Mouse (Mus musculus) heart, embryonic 11.5 days (tissue): ENCODE results near the gene Cacna2d4. TPM values are rescaled to one million over a fixed set of nuclear protein-coding genes. Genes with fewer than 3 reads are reported as not detected.
"Not testable (repeated sequence)": the region's sequence is repeated elsewhere in the genome, so short reads cannot be mapped to it uniquely, and the experiment has no call there.

ENCODE experiments used
- ATAC-seq: fragments of 200-750 bp; cut with Nextera tagmentation; replicated peaks from 2 replicates; pipeline ENCODE4 v1.8.0; 2017; ENCODE audit warnings: moderate library complexity; ENCODE audit not compliant: insufficient number of reproducible peaks, low FRiP score, low TSS enrichment
- H3K27ac ChIP-seq: fragments of 300-500 bp; sonication (generic); 2 replicates; pipeline ENCODE4 v1.5.1; 2014; ENCODE audit warnings: mild to moderate bottlenecking, low read depth, low read length
- H3K27me3 ChIP-seq: fragments of 300-500 bp; sonication (generic); 2 replicates; pipeline ENCODE4 v1.6.1; 2014; ENCODE audit warnings: mild to moderate bottlenecking, low read length, mixed read lengths; ENCODE audit not compliant: control insufficient read depth, insufficient read depth
- H3K36me3 ChIP-seq: fragments of 300-500 bp; sonication (generic); 2 replicates; pipeline ENCODE4 v1.6.1; 2014; ENCODE audit warnings: mild to moderate bottlenecking, low read length, moderate library complexity, mixed read lengths; ENCODE audit not compliant: control insufficient read depth, insufficient read depth
- H3K4me1 ChIP-seq: fragments of 300-500 bp; sonication (generic); 2 replicates; pipeline ENCODE4 v1.6.1; 2014; ENCODE audit warnings: low read length; ENCODE audit not compliant: control insufficient read depth, insufficient read depth
- H3K4me2 ChIP-seq: fragments of 300-500 bp; sonication (generic); 2 replicates; pipeline ENCODE4 v1.6.1; 2014; ENCODE audit warnings: mild to moderate bottlenecking, moderate library complexity
- H3K4me3 ChIP-seq: fragments of 300-500 bp; sonication (generic); 2 replicates; pipeline ENCODE4 v1.5.1; 2014; ENCODE audit warnings: low read depth, low read length
- H3K9ac ChIP-seq: fragments of 300-500 bp; sonication (generic); 2 replicates; pipeline ENCODE4 v1.6.1; 2014; ENCODE audit warnings: mild to moderate bottlenecking, low read depth, low read length, moderate library complexity
- H3K9me3 ChIP-seq: fragments of 300-500 bp; sonication (generic); replicated peaks from 2 replicates; pipeline ENCODE4 v1.6.1; 2016; ENCODE audit warnings: low read length; ENCODE audit not compliant: control insufficient read depth
- WGBS: fragments of 180-500 bp; shearing (Covaris S2); extraction: QIAGEN DNeasy Blood & Tissue Kit; methylation state at CpG from one replicate; pipeline ENCODE4 v1.1.7; 2014; ENCODE audit not compliant: insufficient replicate concordance; 5-methylcytosine and 5-hydroxymethylcytosine counted together
- polyA plus RNA-seq: library from polyadenylated mRNA; unstranded; fragments of >200 nt; fragmentation: Nextera tagmentation; extraction: Ambion mirVana; gene quantifications from 2 replicates; pipeline ENCODE4 v1.2.1, GENCODE M21; 2014

The Cacna2d4 gene
- polyA plus RNA-seq, 1 experiment from 2014 or later: not detected

DNA sequence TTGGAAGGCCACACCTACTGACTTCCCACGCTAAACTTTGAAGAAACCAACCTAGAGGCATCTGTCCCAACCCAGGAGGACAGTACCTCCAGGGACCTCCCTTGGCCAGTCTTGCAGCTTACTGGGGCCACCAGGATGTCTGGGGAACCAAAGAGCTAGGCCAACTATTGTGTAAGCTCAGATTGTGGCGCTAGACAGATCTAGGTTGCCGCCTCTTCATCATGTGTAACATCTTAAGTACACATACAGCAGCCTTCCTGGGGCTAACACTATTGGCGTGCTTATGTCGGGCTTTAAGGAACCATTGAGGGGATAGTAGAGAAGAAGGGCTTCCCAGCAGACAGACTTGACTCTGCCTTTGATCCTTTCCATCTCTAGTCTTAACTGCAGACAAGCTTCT, 111.5 kb downstream of the Cacna2d4 start:
- Histone ChIP-seq H3K27ac (no peak overlapping the region), H3K9ac (no peak overlapping the region), H3K27me3 (no peaks in the 10 kb centered on the region), H3K36me3 (no peaks in the 10 kb centered on the region), H3K9me3 (no peaks in the 10 kb centered on the region), H3K4me3 (no peak overlapping the region), H3K4me1 (0 out of 2 replicates have a peak, but pooled peaks cover 8% of the 10 kb centered on the region), H3K4me2 (no peak overlapping the region)
- 68% methylated on average over 5 of the region's 5 CpGs for WGBS
- no peak for ATAC-seq

DNA sequence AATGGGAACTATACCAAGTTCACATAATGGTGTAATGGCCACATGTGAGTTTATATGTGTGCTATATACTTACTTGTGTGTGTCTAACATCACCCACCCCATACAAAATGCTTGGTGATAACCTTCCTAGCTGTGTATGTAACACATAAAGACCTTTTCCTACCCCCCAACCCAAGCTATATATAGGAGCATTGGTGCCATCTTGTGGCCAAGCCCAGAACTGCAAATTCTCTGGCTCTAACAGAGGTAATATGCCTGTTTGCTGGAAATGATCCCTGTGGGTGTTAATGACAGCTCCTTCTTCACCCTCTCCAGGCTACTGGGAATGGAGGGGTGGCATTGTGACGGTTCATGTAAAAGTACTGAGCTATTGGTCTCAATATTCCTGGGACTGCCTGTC, 111.9 kb downstream of the Cacna2d4 start:
- Histone ChIP-seq H3K4me1 (0 out of 2 replicates have a peak, but pooled peaks cover 8% of the 10 kb centered on the region), H3K4me3 (no peak overlapping the region), H3K4me2 (no peak overlapping the region), H3K9me3 (no peaks in the 10 kb centered on the region), H3K36me3 (no peaks in the 10 kb centered on the region), H3K9ac (no peak overlapping the region), H3K27me3 (no peaks in the 10 kb centered on the region), H3K27ac (no peak overlapping the region)
- WGBS: 0% methylated on average over 1 of the region's 1 CpGs
- ATAC-seq: no peak

DNA sequence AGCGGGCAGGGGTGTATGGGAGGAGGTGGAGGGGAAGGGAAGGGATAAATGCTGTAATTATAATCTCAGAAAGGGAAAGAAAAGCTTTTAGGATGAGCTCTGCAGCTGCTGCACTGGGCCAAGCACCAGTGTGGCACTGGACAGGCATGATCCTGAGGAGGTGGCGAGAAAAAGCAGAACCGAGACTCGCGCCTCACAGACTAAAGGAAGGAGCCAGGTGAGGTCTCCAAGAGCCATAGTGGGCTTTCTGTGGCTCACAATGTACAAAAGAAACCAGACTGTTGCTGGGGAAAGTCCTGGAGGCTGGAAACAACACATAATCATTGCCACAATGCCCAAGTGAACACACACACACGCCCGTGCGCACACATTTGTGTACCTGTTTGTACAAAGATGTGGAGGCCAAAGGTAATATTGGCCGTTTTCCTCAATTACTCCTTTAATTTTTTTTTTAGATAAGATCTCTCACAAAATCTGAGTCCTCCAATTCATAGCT, 114.4 kb downstream of the Cacna2d4 start:
- H3K4me1 ChIP-seq: 0 out of 2 replicates have a peak, but pooled peaks cover 8% of the 10 kb centered on the region
- H3K4me3 ChIP-seq: no peak overlapping the region
- no peak for ATAC-seq
- no peaks in the 10 kb centered on the region for H3K9me3 ChIP-seq
- WGBS: 87% methylated on average over 9 of the region's 9 CpGs
- peaks cover 13% of the 10 kb centered on the region for H3K36me3 ChIP-seq
- no peaks in the 10 kb centered on the region for H3K27me3 ChIP-seq
- no peak overlapping the region for H3K4me2 ChIP-seq
- no peak overlapping the region for H3K9ac ChIP-seq
- H3K27ac ChIP-seq: no peak overlapping the region

DNA sequence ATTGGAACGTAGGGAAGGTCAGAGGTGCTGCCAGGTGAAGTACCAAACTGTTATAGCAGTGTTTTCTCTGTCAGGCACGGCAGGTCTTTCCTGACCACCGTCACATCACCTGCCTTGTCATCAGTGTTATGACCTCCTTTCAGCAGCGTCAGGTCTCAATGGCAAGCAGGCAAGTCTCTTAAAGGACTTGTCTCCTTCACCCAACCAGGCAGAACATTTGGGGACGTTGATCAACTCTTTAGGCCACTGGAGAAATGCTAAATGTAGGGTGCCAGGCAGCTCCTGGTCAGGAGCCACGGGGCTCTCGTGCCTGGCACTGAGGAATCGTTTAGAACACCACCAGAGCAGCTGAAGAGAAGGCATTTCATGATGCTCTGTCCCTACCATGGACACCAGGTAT, 115.3 kb downstream of the Cacna2d4 start:
- H3K4me3 ChIP-seq: no peak overlapping the region
- no peak for ATAC-seq
- H3K4me2 ChIP-seq: no peak overlapping the region
- no peak overlapping the region for H3K9ac ChIP-seq
- H3K4me1 ChIP-seq: 0 out of 2 replicates have a peak, but pooled peaks cover 8% of the 10 kb centered on the region
- no peaks in the 10 kb centered on the region for H3K27me3 ChIP-seq
- 73% methylated on average over 8 of the region's 8 CpGs for WGBS
- H3K27ac ChIP-seq: no peak overlapping the region
- H3K36me3 ChIP-seq: peaks cover 13% of the 10 kb centered on the region
- no peaks in the 10 kb centered on the region for H3K9me3 ChIP-seq

DNA sequence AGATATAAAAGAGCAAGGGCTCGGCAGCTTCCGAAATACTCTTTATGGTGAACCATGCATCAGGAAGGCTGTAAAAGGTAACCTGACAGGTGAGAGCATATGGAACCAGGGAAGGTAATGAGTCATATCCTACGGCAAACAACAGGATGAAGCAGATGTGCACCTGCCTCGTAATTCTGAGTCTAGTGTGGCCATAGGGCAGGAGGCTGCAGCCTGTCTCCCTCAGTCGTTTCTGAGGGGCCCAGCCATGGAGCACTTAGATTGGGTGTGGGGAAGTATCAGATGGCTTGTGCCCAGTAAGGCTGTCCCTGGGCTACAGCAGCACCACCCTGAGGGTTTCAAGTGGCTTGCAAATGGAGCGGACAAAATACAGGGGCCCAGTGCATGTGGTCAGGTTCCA, 116.2 kb downstream of the Cacna2d4 start:
- Histone ChIP-seq H3K4me2 (no peak overlapping the region), H3K4me1 (0 out of 2 replicates have a peak, but pooled peaks cover 8% of the 10 kb centered on the region), H3K9me3 (no peaks in the 10 kb centered on the region), H3K36me3 (peaks cover 16% of the 10 kb centered on the region), H3K9ac (no peak overlapping the region), H3K27ac (no peak overlapping the region), H3K4me3 (no peak overlapping the region), H3K27me3 (no peaks in the 10 kb centered on the region)
- no peak for ATAC-seq
- WGBS: 77% methylated on average over 6 of the region's 6 CpGs

DNA sequence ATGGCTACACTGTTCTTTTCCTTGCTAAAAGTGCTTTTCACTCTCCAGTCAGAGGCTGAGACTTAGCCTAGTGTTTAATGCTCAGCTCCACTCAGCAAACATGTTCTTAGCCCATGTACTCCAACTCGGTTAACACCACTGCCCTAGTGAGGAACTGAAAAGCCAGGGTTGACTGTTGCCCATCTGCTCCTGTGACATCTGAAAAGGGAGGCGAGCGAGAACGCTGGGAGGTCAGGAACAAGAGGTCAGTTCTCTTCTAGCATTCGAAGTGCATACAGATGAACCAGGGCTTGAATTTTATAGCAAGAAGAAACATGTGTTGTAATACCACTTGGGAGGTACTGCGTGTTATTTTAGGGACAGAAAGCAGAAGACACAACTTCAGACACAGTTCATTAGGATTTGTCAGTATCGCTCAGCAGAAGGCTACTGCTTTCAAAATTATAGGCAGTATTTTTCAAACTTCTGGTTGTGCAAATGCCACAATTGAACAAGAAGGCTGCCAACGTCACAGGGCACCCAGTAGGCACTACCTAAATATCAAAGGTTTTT, 121.8 kb downstream of the Cacna2d4 start:
- no peaks in the 10 kb centered on the region for H3K9me3 ChIP-seq
- H3K4me2 ChIP-seq: no peak overlapping the region
- no peak overlapping the region for H3K4me3 ChIP-seq
- 92% methylated on average over 8 of the region's 8 CpGs for WGBS
- H3K27ac ChIP-seq: no peak overlapping the region
- no peaks in the 10 kb centered on the region for H3K27me3 ChIP-seq
- no peak overlapping the region for H3K9ac ChIP-seq
- no peaks in the 10 kb centered on the region for H3K4me1 ChIP-seq
- H3K36me3 ChIP-seq: peaks cover 19% of the 10 kb centered on the region
- ATAC-seq: no peak

DNA sequence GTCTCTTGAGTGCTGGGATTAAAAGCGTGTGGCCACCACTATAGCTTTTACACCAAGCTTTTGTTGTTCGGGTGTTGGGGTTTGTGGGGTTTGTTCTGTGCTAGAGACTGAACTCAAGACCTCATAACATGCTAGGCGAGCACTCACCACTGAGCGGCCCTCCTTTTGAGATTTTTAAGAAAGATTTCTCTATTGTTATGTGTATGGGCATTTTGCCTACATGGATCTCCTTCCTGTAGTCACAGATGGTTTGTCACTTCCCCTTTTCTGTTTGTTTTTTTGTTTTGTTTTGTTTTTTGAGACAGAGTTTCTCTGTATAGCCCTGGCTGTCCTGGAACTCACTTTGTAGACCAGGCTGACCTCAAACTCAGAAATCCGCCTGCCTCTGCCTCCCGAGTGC, 123.9 kb downstream of the Cacna2d4 start:
- ATAC-seq, H3K27ac ChIP-seq, H3K9me3 ChIP-seq, H3K4me3 ChIP-seq, H3K4me2 ChIP-seq, H3K9ac ChIP-seq, H3K4me1 ChIP-seq, H3K27me3 ChIP-seq: not testable (repeated sequence)
- 86% methylated on average over 6 of the region's 6 CpGs for WGBS
- H3K36me3 ChIP-seq: peaks cover 10% of the 10 kb centered on the region

DNA sequence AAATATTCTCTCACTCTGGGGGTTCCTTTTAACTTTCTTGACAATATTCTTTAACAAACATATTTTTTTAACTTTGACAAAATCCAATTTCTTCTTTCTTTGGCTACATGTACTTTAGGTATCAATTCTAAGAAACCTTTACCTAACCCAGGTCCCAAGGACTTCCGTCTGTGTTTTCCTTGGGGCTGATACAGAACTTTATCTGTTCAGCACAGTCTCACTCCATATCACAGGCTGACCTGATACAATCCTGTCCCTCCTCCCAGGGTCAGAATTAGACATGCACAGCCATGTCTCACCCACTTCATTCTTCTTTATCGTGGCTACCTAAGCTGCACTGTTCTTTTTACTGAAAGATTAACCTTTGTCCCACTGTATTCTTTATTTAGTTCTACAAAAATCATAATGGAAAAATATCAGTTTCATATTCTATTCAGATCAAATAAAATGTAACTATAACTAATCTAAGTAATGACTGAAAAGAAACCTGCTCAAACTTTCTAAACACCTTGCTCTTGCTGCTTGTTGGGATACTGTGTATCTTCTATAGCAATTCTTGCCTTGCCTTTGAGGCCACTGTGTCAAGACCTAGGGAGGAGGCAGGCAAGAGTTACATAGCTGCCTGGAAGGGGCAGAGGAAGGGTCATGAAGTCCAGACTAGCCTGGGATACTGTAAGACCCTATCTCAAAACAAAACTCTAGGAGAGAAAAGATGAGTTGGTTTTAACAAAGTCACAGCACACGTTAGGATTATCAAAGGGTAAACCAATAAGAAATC, 124.8 kb downstream of the Cacna2d4 start:
- no peak overlapping the region for H3K4me3 ChIP-seq
- H3K9ac ChIP-seq: no peak overlapping the region
- H3K9me3 ChIP-seq: no peaks in the 10 kb centered on the region
- 56% methylated on average over 3 of the region's 3 CpGs for WGBS
- peaks cover 6% of the 10 kb centered on the region; the same call in 1 of the 2 replicates for H3K36me3 ChIP-seq
- H3K4me1 ChIP-seq: no peaks in the 10 kb centered on the region
- H3K27me3 ChIP-seq: no peaks in the 10 kb centered on the region
- H3K27ac ChIP-seq: no peak overlapping the region
- H3K4me2 ChIP-seq: no peak overlapping the region
- no peak; the same call in 1 of the 2 replicates for ATAC-seq
